Mouse (Mus musculus) ovary, postnatal 14 days (tissue): ENCODE results near the gene Dgkk.
"Not testable (repeated sequence)": the region's sequence is repeated elsewhere in the genome, so short reads cannot be mapped to it uniquely, and the experiment has no call there.

ENCODE experiments used
- DNase-seq: peaks from one replicate; pipeline ENCODE4 v3.0.0; 2022; ENCODE audit warnings: low spot score

The Dgkk gene

GRCm38 (mm10) chrX:6779006-6779405 lies at the start of gene Dgkk:
TSS of gene Dgkk (plus strand) at chrX:6779306.
- DNase-seq: not testable (repeated sequence)

GRCm38 (mm10) chrX:6733998-6734397 lies 45.1 kb upstream of the Dgkk start:
- no peak for DNase-seq

- DNase-seq: no peak
These were observed 28.4 kb upstream of the Dgkk start for GRCm38 (mm10) chrX:6750714-6751113.

GRCm38 (mm10) chrX:6751549-6752047 lies 27.5 kb upstream of the Dgkk start:
- DNase-seq: no peak

GRCm38 (mm10) chrX:6777489-6778249 lies 1.4 kb upstream of the Dgkk start:
- DNase-seq: no peak

GRCm38 (mm10) chrX:6778250-6778637 lies 862 bp upstream of the Dgkk start:
- DNase-seq: no peak

- no peak for DNase-seq
These were observed 948 bp downstream of the Dgkk start for GRCm38 (mm10) chrX:6779969-6780539.

GRCm38 (mm10) chrX:6832553-6832952 lies 53.4 kb downstream of the Dgkk start:
- DNase-seq: no peak

GRCm38 (mm10) chrX:6853466-6853865 lies 74.4 kb downstream of the Dgkk start:
- DNase-seq: no peak

GRCm38 (mm10) chrX:6854136-6854535 lies 75.0 kb downstream of the Dgkk start:
- no peak for DNase-seq

- DNase-seq: no peak
These were observed 114.8 kb downstream of the Dgkk start for GRCm38 (mm10) chrX:6893933-6894332.

GRCm38 (mm10) chrX:6911047-6911446 lies 131.9 kb downstream of the Dgkk start:
- DNase-seq: no peak

GRCm38 (mm10) chrX:6922165-6922564 lies 143.1 kb downstream of the Dgkk start:
- DNase-seq: no peak

GRCm38 (mm10) chrX:6926224-6926623 lies 147.1 kb downstream of the Dgkk start:
- DNase-seq: no peak

GRCm38 (mm10) chrX:6968598-6968997 lies 189.5 kb downstream of the Dgkk start:
- DNase-seq: no peak

GRCm38 (mm10) chrX:6971956-6972355 lies 192.8 kb downstream of the Dgkk start:
- DNase-seq: no peak

- not testable (repeated sequence) for DNase-seq
These were observed 204.8 kb downstream of the Dgkk start for GRCm38 (mm10) chrX:6983916-6984315.
